Mouse (Mus musculus) forebrain, embryonic 15.5 days (tissue): ENCODE measurements at regions not wholly inside any gene's neighbourhood (a gene's known extent, or its start where the extent isn't known, plus 50 kb on each side); places are given as distances from the start of the nearest gene placed in this dataset.

Source experiments
- ATAC-seq: fragments of 200-750 bp; cut with Nextera tagmentation; replicated peaks from 2 replicates; pipeline ENCODE4 v1.8.0; 2017; ENCODE audit warnings: mild to moderate bottlenecking, moderate TSS enrichment, moderate library complexity
- H3K27ac ChIP-seq: fragments of 300-500 bp; sonication (generic); replicated peaks from 2 replicates; pipeline ENCODE4 v1.5.1; 2015; ENCODE audit warnings: mild to moderate bottlenecking, inconsistent platforms
- H3K27me3 ChIP-seq: fragments of 300-500 bp; sonication (generic); 2 replicates; pipeline ENCODE4 v1.6.1; 2015; ENCODE audit warnings: inconsistent platforms
- H3K36me3 ChIP-seq: fragments of 300-500 bp; sonication (generic); 2 replicates; pipeline ENCODE4 v1.6.1; 2015; ENCODE audit warnings: mild to moderate bottlenecking, inconsistent platforms
- H3K4me1 ChIP-seq: fragments of 300-500 bp; sonication (generic); 2 replicates; pipeline ENCODE4 v1.6.1; 2015; ENCODE audit warnings: inconsistent platforms
- H3K4me2 ChIP-seq: fragments of 300-500 bp; sonication (generic); replicated peaks from 2 replicates; pipeline ENCODE4 v1.6.1; 2015; ENCODE audit warnings: mild to moderate bottlenecking, inconsistent platforms
- H3K4me3 ChIP-seq: fragments of 300-500 bp; sonication (generic); 2 replicates; pipeline ENCODE4 v1.5.1; 2015; ENCODE audit warnings: mild to moderate bottlenecking, inconsistent platforms
- H3K9ac ChIP-seq: fragments of 300-500 bp; sonication (generic); replicated peaks from 2 replicates; pipeline ENCODE4 v1.6.1; 2015; ENCODE audit warnings: mild to moderate bottlenecking, inconsistent platforms
- H3K9me3 ChIP-seq: fragments of 300-500 bp; sonication (generic); 2 replicates; pipeline ENCODE4 v1.6.1; 2016; ENCODE audit warnings: inconsistent platforms
- WGBS: fragments of 180-500 bp; shearing (Covaris S2); methylation state at CpG from one replicate; pipeline ENCODE4 v1.1.7; 2015; ENCODE audit warnings: mixed read lengths; 5-methylcytosine and 5-hydroxymethylcytosine counted together

GRCm38 (mm10) chr8:100206557-100207349 lies 790.5 kb upstream of the Cdh8 start:
- no peak overlapping the region for H3K4me2 ChIP-seq
- ATAC-seq: peak; percentile 92
- H3K4me3 ChIP-seq: no peak overlapping the region
- H3K9me3 ChIP-seq: no peaks in the 10 kb centered on the region
- no peaks in the 10 kb centered on the region for H3K36me3 ChIP-seq
- H3K9ac ChIP-seq: no peak overlapping the region
- peak overlapping the region; percentile 56 for H3K27ac ChIP-seq
- 28% methylated on average over 2 of the region's 2 CpGs for WGBS
- H3K4me1 ChIP-seq: peaks cover 11% of the 10 kb centered on the region
- no peaks in the 10 kb centered on the region for H3K27me3 ChIP-seq

- Histone ChIP-seq H3K36me3 (no peaks in the 10 kb centered on the region), H3K9ac (no peak overlapping the region), H3K9me3 (no peaks in the 10 kb centered on the region), H3K4me2 (no peak overlapping the region), H3K4me1 (no peaks in the 10 kb centered on the region), H3K27ac (no peak overlapping the region), H3K27me3 (no peaks in the 10 kb centered on the region), H3K4me3 (no peak overlapping the region)
- WGBS: 69% methylated on average over 2 of the region's 2 CpGs
- ATAC-seq: no peak
Observed at GRCm38 (mm10) chr8:100193228-100193627, 777.0 kb upstream of the Cdh8 start.

GRCm38 (mm10) chr8:100190698-100191097 lies 774.4 kb upstream of the Cdh8 start:
- 87% methylated on average over 2 of the region's 2 CpGs for WGBS
- Histone ChIP-seq H3K9me3 (no peaks in the 10 kb centered on the region), H3K4me3 (no peak overlapping the region), H3K27ac (no peak overlapping the region), H3K36me3 (no peaks in the 10 kb centered on the region), H3K27me3 (no peaks in the 10 kb centered on the region), H3K9ac (no peak overlapping the region), H3K4me2 (no peak overlapping the region), H3K4me1 (0 out of 2 replicates have a peak, but pooled peaks cover 5% of the 10 kb centered on the region)
- ATAC-seq: no peak

DNA sequence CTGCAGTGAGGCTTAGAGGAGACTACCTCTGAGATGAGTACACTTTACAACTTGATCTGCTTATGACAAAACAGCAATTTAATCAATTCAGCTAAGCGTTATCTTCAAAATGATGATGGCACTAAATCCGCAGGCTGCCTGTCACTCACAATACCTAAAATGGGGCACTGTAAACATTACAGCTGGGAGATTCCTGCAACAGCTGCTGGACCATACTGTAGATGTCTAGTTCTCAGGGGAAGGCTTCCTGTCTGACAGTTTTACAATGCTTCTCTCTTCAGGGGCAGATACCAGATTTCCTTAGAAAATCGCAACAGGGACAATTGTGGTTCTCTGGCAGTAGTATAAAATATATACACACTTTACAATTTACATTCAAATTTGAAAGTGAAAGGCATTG lies 771.7 kb upstream of the Cdh8 start:
- WGBS: 56% methylated on average over 3 of the region's 3 CpGs
- no peaks in the 10 kb centered on the region for H3K9me3 ChIP-seq
- no peak overlapping the region for H3K9ac ChIP-seq
- no peaks in the 10 kb centered on the region for H3K36me3 ChIP-seq
- H3K4me1 ChIP-seq: 0 out of 2 replicates have a peak, but pooled peaks cover 5% of the 10 kb centered on the region
- no peak overlapping the region for H3K4me2 ChIP-seq
- ATAC-seq: no peak
- H3K4me3 ChIP-seq: no peak overlapping the region
- no peak overlapping the region for H3K27ac ChIP-seq
- H3K27me3 ChIP-seq: no peaks in the 10 kb centered on the region

DNA sequence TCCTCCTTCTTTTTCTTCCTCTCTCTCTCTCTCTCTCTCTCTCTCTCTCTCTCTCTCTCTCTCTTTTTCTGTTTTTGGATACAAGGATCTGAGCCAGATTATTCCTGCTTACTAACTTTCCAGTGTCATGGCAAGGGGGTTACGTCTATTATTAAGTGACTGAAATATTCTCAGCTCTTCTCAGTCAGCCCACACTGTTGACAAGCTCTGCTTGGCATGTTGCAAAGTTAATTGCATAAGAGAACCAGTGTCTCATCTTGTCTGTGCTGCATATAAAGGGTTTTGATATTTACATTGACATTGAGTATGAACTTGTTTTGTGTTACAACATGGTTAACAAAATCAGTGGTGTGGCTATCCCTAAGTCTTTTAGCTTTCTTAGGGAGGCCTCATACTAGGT lies 760.2 kb upstream of the Cdh8 start:
- no peak overlapping the region for H3K27ac ChIP-seq
- H3K9me3 ChIP-seq: no peaks in the 10 kb centered on the region
- no peak overlapping the region for H3K9ac ChIP-seq
- H3K27me3 ChIP-seq: no peaks in the 10 kb centered on the region
- no peak overlapping the region for H3K4me3 ChIP-seq
- H3K36me3 ChIP-seq: no peaks in the 10 kb centered on the region
- no peak overlapping the region for H3K4me2 ChIP-seq
- 91% methylated on average over 1 of the region's 1 CpGs for WGBS
- no peak for ATAC-seq
- H3K4me1 ChIP-seq: no peaks in the 10 kb centered on the region

- Histone ChIP-seq H3K27ac (no peak overlapping the region), H3K27me3 (no peaks in the 10 kb centered on the region), H3K36me3 (no peaks in the 10 kb centered on the region), H3K4me2 (no peak overlapping the region), H3K9ac (no peak overlapping the region), H3K4me1 (0 out of 2 replicates have a peak, but pooled peaks cover 10% of the 10 kb centered on the region), H3K4me3 (no peak overlapping the region), H3K9me3 (no peaks in the 10 kb centered on the region)
- 75% methylated on average over 1 of the region's 1 CpGs for WGBS
- peak; percentile 71 for ATAC-seq
Observed at GRCm38 (mm10) chr8:100145411-100145810, 729.1 kb upstream of the Cdh8 start.

GRCm38 (mm10) chr8:100144124-100144680 lies 727.9 kb upstream of the Cdh8 start:
- Histone ChIP-seq H3K36me3 (no peaks in the 10 kb centered on the region), H3K27ac (no peak overlapping the region), H3K9ac (no peak overlapping the region), H3K4me3 (no peak overlapping the region), H3K4me1 (0 out of 2 replicates have a peak, but pooled peaks cover 10% of the 10 kb centered on the region), H3K9me3 (no peaks in the 10 kb centered on the region), H3K27me3 (no peaks in the 10 kb centered on the region), H3K4me2 (no peak overlapping the region)
- ATAC-seq: peak; percentile 58; the same call in 1 of the 2 replicates
- WGBS: 36% methylated on average over 5 of the region's 5 CpGs

DNA sequence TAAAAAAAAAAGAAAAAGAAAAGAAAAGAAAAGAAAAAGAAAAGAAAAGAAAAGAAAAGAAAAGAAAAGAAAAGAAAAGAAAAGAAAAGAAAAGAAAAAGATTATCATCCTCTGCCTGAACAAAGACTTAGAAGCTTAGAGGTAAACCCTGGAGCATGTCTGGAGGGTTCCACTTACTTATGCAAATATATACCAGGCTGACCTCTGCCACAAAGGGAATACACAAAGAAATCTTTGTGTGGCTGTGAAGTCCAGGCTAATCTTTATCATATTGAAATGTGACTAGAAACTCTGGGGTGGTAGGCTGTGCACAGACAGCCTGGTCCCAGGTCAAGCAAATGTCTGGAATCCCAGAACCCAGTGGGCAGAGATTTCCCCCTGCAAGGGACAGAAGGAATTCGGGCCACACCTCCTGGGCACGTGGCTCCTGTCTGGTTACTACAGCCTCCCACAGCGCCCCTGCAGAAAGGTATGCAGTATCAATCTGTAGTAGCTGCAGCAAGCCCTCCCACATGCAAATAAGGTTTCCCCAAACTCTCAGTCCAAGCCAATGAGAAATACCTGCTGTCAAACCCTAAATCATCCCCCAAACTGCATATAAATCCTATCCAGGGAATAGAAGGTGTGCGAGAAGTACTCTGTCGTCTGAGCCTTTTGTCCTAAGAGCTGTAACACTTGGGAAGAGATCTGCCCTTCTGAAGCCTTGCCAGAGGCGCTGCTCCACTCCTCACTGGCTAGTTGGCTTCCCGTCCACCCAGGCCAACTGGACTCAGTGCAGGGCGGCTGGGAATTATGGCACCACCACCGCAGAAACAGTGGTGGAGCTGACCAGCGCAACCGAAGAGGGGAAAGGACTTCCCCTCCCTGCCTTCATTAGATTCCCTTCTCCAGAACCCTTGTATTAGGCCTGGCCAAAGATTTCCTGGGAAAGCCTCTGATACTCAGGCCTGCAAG lies 688.4 kb upstream of the Cdh8 start:
- H3K36me3 ChIP-seq: no peaks in the 10 kb centered on the region
- no peak overlapping the region for H3K9ac ChIP-seq
- 46% methylated on average over 11 of the region's 11 CpGs for WGBS
- no peaks in the 10 kb centered on the region for H3K9me3 ChIP-seq
- H3K4me1 ChIP-seq: no peaks in the 10 kb centered on the region
- H3K27ac ChIP-seq: no peak overlapping the region
- H3K4me2 ChIP-seq: no peak overlapping the region
- no peak overlapping the region for H3K4me3 ChIP-seq
- no peaks in the 10 kb centered on the region for H3K27me3 ChIP-seq
- ATAC-seq: no peak

DNA sequence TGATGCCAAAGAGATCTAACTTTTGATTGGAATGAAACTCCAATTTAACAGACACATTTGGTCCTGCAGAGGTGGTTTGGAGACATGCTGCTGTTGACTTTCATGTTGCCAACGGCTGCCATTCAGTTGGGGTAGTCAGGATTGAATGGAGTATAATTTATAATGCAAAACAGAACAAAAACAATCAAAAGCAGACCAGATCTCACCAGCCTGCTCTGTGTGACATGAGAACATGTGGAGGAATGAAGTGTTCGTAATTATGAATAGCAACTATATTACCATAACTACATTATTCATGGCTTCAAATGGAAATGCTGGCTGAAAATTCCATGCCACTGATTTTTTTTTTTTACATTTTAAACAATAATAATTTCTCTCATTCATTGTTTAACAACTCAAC lies 685.7 kb upstream of the Cdh8 start:
- H3K4me2 ChIP-seq: no peak overlapping the region
- ATAC-seq: peak; percentile 87
- no peak overlapping the region for H3K4me3 ChIP-seq
- H3K36me3 ChIP-seq: no peaks in the 10 kb centered on the region
- H3K27ac ChIP-seq: no peak overlapping the region
- H3K9me3 ChIP-seq: no peaks in the 10 kb centered on the region
- no peaks in the 10 kb centered on the region for H3K4me1 ChIP-seq
- 42% methylated on average over 2 of the region's 2 CpGs for WGBS
- no peak overlapping the region for H3K9ac ChIP-seq
- H3K27me3 ChIP-seq: no peaks in the 10 kb centered on the region

- no peak overlapping the region for H3K9ac ChIP-seq
- 57% methylated on average over 5 of the region's 5 CpGs for WGBS
- peak; percentile 53 for ATAC-seq
- no peaks in the 10 kb centered on the region for H3K9me3 ChIP-seq
- H3K4me3 ChIP-seq: no peak overlapping the region
- no peaks in the 10 kb centered on the region for H3K36me3 ChIP-seq
- H3K4me1 ChIP-seq: no peaks in the 10 kb centered on the region
- no peak overlapping the region for H3K4me2 ChIP-seq
- no peaks in the 10 kb centered on the region for H3K27me3 ChIP-seq
- H3K27ac ChIP-seq: no peak overlapping the region
Observed at GRCm38 (mm10) chr8:100072059-100072729, 655.9 kb upstream of the Cdh8 start.

DNA sequence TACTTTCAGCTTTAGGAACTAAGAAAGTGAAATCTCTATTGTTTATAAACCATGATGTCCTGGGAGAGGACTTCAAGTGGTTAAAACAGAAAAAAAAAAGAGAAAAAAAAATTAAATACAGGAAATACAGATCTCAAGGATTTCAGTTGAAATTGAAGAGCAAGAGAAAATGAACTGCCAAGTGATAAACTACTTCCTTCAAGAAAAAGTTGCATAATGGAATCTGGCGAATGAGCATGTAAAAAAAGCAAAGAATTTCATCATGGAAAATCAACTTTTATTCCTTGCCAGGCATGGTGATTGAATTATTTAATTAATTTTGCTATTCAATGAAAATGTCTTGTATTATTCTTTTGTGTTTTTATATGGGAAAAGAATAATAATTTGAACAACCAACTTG lies 653.5 kb upstream of the Cdh8 start:
- no peak for ATAC-seq
- H3K9ac ChIP-seq: no peak overlapping the region
- no peak overlapping the region for H3K4me3 ChIP-seq
- no peak overlapping the region for H3K4me2 ChIP-seq
- H3K27me3 ChIP-seq: no peaks in the 10 kb centered on the region
- WGBS: 92% methylated on average over 1 of the region's 1 CpGs
- no peaks in the 10 kb centered on the region for H3K4me1 ChIP-seq
- no peaks in the 10 kb centered on the region for H3K9me3 ChIP-seq
- H3K36me3 ChIP-seq: no peaks in the 10 kb centered on the region
- H3K27ac ChIP-seq: no peak overlapping the region
